Mouse (Mus musculus) lung, adult 2 months (tissue): ENCODE data around the gene Polr1a.

Experiments
- CTCF ChIP-seq: fragments of 200-500 bp; IDR thresholded peaks from 2 replicates; pipeline ENCODE4 v1.5.1; 2011; ENCODE audit warnings: mild to moderate bottlenecking, low read length, control low read depth; ENCODE audit not compliant: insufficient read depth
- POLR2A ChIP-seq: fragments of 200-500 bp; IDR thresholded peaks from 2 replicates; pipeline ENCODE4 v1.6.1; 2011; ENCODE audit warnings: low read depth, mild to moderate bottlenecking, control low read depth, low read length, borderline replicate concordance; ENCODE audit errors: extremely low read depth

DNA sequence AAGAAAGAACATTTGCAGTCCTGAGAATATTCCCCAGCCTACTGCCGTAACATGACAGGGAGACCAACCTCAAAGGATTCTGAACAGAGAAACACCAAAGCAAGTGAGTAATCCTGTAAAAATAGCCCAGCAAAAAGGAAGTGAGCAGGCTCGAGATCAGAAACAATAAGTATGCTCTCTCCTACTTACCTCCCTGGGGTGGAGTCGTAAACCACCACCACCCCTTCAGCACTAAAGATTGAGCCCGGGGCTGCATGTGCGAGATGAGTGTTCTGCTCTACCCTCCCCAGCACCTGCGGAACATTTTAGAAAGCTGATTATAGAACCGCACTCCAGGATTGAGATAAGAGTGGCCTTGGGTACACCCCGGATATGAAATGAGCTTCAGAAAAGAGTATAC, 71.3 kb downstream of the Polr1a start:
- TF ChIP-seq CTCF (no peak), POLR2A (no peak)
